Mouse (Mus musculus): ENCODE data around the gene Pdcd4. TPM values are rescaled to one million over a fixed set of nuclear protein-coding genes. Genes with fewer than 3 reads are reported as not detected.
A peak's percentile ranks its signal among the peaks of the same experiment; 100 is the strongest.

The Pdcd4 gene
- total and polyA plus RNA-seq, 2 experiments from 2014 or later = 19.5 to 96.7 TPM

DNA sequence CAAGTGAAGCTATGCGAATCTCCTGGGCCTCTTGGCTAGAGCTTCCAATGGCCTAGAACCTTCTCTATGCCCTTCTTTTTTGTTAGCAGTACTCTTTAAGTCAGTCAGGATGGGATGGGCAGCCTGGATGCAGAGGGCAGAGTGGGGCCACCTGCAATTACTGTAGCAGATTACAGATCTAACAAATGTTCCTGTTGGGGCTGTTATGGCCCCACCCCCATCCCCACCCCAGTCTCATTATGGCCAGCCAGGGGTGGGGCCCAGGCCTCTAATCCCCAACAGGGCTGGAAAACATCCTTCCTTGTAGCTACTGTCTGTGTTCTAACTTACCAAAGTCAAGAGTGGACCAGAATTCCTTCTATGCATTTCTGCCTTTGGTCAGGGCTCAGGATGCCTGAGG lies 23.2 kb upstream of the Pdcd4 start:
- no peak overlapping the region for H3K4me2 ChIP-seq (ENCODE audit: low read depth, low read length, poor library complexity, severe bottlenecking)
- H3K9me3 ChIP-seq (ENCODE audit: low read length) = no peaks in the 10 kb centered on the region
- no peak overlapping the region for H3K27ac ChIP-seq (ENCODE audit: low read depth, low read length)
- DNase-seq (ENCODE audit: low spot score) = no peak
- H3K4me3 ChIP-seq (ENCODE audit: low read depth, low read length) = no peak overlapping the region
- ATAC-seq (ENCODE audit: low FRiP score) = no peak
- H3K4me1 ChIP-seq (ENCODE audit: insufficient read depth, low read length) = no peaks in the 10 kb centered on the region
- H3K36me3 ChIP-seq (ENCODE audit: insufficient read depth, low read length) = no peaks in the 10 kb centered on the region
- TF ChIP-seq CTCF (IDR thresholded peaks at IDR 0.05) = no peak
- no peak overlapping the region for H3K9ac ChIP-seq (replicated peaks; ENCODE audit: low read length, poor library complexity, severe bottlenecking)
- 95% methylated on average over 1 of the region's 1 CpGs for WGBS
- no peaks in the 10 kb centered on the region for H3K27me3 ChIP-seq (ENCODE audit: insufficient read depth, low read length)

DNA sequence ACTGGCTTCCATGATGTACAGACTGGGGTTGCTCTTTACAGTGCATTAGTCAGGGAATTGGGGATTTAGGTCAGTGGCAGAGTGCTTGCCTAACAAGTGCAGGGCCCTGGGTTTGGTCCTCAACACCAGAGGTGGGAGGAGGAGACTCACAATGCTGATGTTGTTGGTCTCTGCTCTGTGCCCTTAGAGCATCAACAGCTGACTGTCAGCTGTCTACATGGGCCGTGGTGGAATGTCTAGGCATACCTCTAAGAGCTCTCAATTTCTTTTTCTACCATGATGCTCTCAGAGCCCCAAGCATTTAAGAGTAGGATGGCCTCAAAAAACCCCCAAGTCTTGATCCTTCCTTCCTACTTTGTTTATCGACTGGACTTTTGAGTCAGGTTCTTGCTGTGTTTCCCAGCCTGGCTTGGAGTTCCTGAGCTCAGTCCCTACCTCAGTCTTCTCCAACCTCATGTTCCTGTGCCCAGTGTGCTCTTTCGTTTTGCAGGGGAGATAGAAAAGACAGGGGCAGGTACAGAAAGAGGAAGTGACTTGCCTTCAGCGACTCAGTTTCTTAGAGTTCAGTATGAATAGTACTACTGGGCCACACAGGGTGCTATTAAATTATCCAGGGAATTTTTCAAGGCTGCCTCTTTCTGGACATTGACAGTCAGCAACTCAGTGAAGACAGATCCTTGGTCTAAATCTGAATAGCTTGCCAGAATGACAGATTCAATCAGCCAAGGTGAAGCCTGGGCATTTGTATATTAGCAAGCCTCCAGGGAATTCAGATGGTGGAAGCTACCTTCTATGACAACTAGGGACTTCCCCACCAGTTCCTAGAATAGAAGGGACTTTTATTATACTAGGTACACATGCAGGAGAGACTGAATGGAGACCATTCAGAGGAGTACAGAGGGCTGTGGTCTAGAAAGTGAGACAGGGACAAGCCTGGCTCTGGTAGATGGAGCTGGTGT lies 22.3 kb upstream of the Pdcd4 start:
- Histone ChIP-seq H3K9ac (replicated peaks; ENCODE audit: low read length, poor library complexity, severe bottlenecking) (no peak overlapping the region), H3K4me1 (ENCODE audit: insufficient read depth, low read length) (no peaks in the 10 kb centered on the region), H3K36me3 (ENCODE audit: insufficient read depth, low read length) (no peaks in the 10 kb centered on the region), H3K27me3 (ENCODE audit: insufficient read depth, low read length) (no peaks in the 10 kb centered on the region), H3K4me3 (ENCODE audit: low read depth, low read length) (no peak overlapping the region), H3K9me3 (ENCODE audit: low read length) (no peaks in the 10 kb centered on the region), H3K4me2 (ENCODE audit: low read depth, low read length, poor library complexity, severe bottlenecking) (no peak overlapping the region), H3K27ac (ENCODE audit: low read depth, low read length) (no peak overlapping the region)
- ATAC-seq (ENCODE audit: low FRiP score) (no peak), DNase-seq (ENCODE audit: low spot score) (no peak)
- TF ChIP-seq CTCF (IDR thresholded peaks at IDR 0.05) = no peak
- WGBS = 68% methylated on average over 4 of the region's 4 CpGs

DNA sequence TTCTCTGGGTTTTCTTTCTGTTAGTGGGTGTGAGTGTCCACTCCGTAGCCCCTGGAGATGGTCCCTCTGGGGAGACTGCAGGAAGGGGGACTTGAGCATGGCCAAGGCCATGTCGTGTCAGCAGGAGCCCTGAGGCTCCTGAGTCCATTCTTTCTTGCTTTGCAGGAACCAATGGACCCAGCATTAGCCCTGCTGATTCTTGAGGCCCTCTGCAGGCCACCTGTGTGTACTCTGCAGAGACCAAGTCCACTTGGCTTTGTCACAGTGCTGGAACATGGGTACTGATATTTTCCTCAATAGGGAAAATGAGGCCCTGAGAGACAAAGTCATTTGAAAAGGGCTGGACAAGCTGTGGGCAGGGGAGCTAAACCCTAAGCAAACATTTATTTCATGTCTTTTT lies 21.5 kb upstream of the Pdcd4 start:
- H3K4me3 ChIP-seq (ENCODE audit: low read depth, low read length) = no peak overlapping the region
- H3K9ac ChIP-seq (replicated peaks; ENCODE audit: low read length, poor library complexity, severe bottlenecking) = no peak overlapping the region
- H3K36me3 ChIP-seq (ENCODE audit: insufficient read depth, low read length) = no peaks in the 10 kb centered on the region
- 65% methylated on average over 2 of the region's 2 CpGs for WGBS
- no peak overlapping the region for H3K27ac ChIP-seq (ENCODE audit: low read depth, low read length)
- DNase-seq (ENCODE audit: low spot score) (no peak), ATAC-seq (ENCODE audit: low FRiP score) (no peak)
- H3K27me3 ChIP-seq (ENCODE audit: insufficient read depth, low read length) = no peaks in the 10 kb centered on the region
- no peaks in the 10 kb centered on the region; the same call in 1 of the 2 replicates for H3K4me1 ChIP-seq (ENCODE audit: insufficient read depth, low read length)
- H3K9me3 ChIP-seq (ENCODE audit: low read length) = no peaks in the 10 kb centered on the region
- no peak overlapping the region for H3K4me2 ChIP-seq (ENCODE audit: low read depth, low read length, poor library complexity, severe bottlenecking)
- no peak for TF ChIP-seq CTCF (IDR thresholded peaks at IDR 0.05)

DNA sequence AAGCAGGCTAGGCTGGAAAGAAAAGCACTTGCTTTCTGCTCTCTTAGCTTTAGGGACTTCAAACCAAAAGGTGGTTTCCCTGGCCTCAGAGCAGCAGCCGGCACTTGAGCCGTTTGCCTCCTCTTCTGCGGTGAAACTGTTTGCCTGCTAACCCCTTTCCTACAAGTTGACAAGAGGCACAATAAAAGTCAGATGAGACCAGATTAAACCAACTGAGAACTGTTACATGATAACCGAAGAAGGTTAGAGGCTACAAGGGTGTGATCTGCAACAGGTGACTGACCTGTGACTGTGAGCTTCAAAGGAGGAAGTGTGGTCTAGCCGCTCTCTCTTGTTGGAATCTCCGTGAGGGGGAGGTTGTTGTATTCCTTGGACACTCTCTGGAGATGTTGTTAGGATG lies 20.5 kb upstream of the Pdcd4 start:
- no peak for TF ChIP-seq CTCF (IDR thresholded peaks at IDR 0.05)
- Histone ChIP-seq H3K36me3 (ENCODE audit: insufficient read depth, low read length) (no peaks in the 10 kb centered on the region), H3K4me1 (ENCODE audit: insufficient read depth, low read length) (no peaks in the 10 kb centered on the region; the same call in 1 of the 2 replicates), H3K27ac (ENCODE audit: low read depth, low read length) (no peak overlapping the region), H3K4me3 (ENCODE audit: low read depth, low read length) (no peak overlapping the region), H3K27me3 (ENCODE audit: insufficient read depth, low read length) (no peaks in the 10 kb centered on the region), H3K9ac (replicated peaks; ENCODE audit: low read length, poor library complexity, severe bottlenecking) (no peak overlapping the region), H3K4me2 (ENCODE audit: low read depth, low read length, poor library complexity, severe bottlenecking) (no peak overlapping the region), H3K9me3 (ENCODE audit: low read length) (no peaks in the 10 kb centered on the region)
- 84% methylated on average over 6 of the region's 6 CpGs for WGBS
- no peak for ATAC-seq (ENCODE audit: low FRiP score)
- no peak for DNase-seq (ENCODE audit: low spot score)

DNA sequence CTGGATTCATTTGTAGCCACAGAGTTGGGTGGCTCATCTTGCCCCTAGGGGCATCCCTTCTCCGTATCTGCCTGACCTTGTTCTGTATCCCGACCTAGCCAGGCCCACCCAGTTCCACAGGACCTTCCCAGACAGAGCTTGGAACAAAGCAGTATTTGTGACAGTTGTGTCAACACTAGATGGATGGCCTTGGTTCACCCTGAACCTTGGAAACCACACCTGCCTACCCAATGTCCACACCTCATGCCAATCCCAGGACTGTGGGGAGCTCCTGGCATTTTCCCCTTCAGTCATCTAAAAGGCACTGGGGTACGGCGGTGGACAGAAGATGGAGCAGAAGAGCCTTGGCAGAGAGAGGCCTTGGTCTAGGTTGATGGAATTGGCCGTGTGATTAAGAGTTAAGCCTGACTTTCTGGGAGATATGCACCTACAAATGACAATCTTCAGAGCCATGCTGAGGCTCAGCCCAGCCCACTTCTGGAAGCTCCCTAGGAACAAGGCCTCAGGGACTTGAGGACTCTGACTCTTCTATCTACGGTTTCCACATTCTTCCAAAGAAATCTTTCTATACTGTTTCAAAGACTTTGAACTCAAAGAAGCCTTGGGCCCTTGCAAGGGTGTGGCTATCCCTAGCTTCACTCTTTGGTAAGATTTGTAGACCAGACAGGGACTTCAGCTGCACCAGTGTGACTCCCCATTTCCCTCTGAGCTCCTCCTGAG lies 18.9 kb upstream of the Pdcd4 start:
- H3K4me2 ChIP-seq (ENCODE audit: low read depth, low read length, poor library complexity, severe bottlenecking) = no peak overlapping the region
- no peak overlapping the region for H3K4me3 ChIP-seq (ENCODE audit: low read depth, low read length)
- TF ChIP-seq CTCF (IDR thresholded peaks at IDR 0.05) = no peak
- no peaks in the 10 kb centered on the region for H3K36me3 ChIP-seq (ENCODE audit: insufficient read depth, low read length)
- 91% methylated on average over 6 of the region's 6 CpGs for WGBS
- no peak overlapping the region for H3K9ac ChIP-seq (replicated peaks; ENCODE audit: low read length, poor library complexity, severe bottlenecking)
- no peaks in the 10 kb centered on the region; the same call in 1 of the 2 replicates for H3K4me1 ChIP-seq (ENCODE audit: insufficient read depth, low read length)
- no peaks in the 10 kb centered on the region for H3K27me3 ChIP-seq (ENCODE audit: insufficient read depth, low read length)
- DNase-seq (ENCODE audit: low spot score) (no peak), ATAC-seq (ENCODE audit: low FRiP score) (no peak)
- no peak overlapping the region for H3K27ac ChIP-seq (ENCODE audit: low read depth, low read length)
- H3K9me3 ChIP-seq (ENCODE audit: low read length) = no peaks in the 10 kb centered on the region

DNA sequence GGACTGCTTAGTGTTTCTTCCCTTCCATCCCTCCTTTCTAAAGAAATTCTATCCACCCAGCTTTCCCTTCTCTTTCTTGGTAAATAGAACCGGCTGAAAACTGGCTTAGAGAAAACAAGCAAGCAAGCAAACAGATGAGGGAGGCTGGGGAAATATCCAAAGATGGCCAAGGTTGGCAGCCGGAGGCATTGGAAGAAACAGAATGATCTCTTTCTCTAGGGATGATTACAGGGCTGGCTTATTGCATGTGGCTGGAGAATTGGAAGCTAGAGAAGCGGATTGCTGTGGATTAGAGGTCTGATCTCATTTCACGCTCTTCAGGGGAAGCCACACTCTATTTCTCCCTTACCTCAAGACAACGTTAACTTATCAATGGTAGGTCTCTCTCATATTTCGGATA lies 16.8 kb upstream of the Pdcd4 start:
- 20% methylated on average over 6 of the region's 6 CpGs for WGBS
- H3K4me3 ChIP-seq (ENCODE audit: low read depth, low read length) = no peak overlapping the region
- H3K9ac ChIP-seq (replicated peaks; ENCODE audit: low read length, poor library complexity, severe bottlenecking) = no peak overlapping the region
- no peak for ATAC-seq (ENCODE audit: low FRiP score)
- peak; percentile 18 for DNase-seq (ENCODE audit: low spot score)
- H3K27ac ChIP-seq (ENCODE audit: low read depth, low read length) = 0 out of 2 replicates have a peak overlapping the region, but pooled peaks have one; percentile 3
- no peaks in the 10 kb centered on the region for H3K27me3 ChIP-seq (ENCODE audit: insufficient read depth, low read length)
- no peaks in the 10 kb centered on the region for H3K36me3 ChIP-seq (ENCODE audit: insufficient read depth, low read length)
- H3K4me1 ChIP-seq (ENCODE audit: insufficient read depth, low read length) = no peaks in the 10 kb centered on the region; the same call in 1 of the 2 replicates
- H3K4me2 ChIP-seq (ENCODE audit: low read depth, low read length, poor library complexity, severe bottlenecking) = no peak overlapping the region
- H3K9me3 ChIP-seq (ENCODE audit: low read length) = no peaks in the 10 kb centered on the region
- no peak for TF ChIP-seq CTCF (IDR thresholded peaks at IDR 0.05)

All from midbrain, postnatal 0 days (tissue).